Mouse (Mus musculus) MEL (cell line): ENCODE measurements around the gene Tlx1.

Source experiments
- CTCF ChIP-seq, 3 experiments: IDR thresholded peaks in 2 of 3; conservative IDR thresholded peaks in 1 of 3; 2 replicates each; pipeline ENCODE4 v1.5.1; 2011 to 2012; ENCODE audit warnings: low read length in 3 of 3, low read depth in 2 of 3, mild to moderate bottlenecking in 2 of 3, improper control_type of control experiment in 1 of 3, inconsistent platforms in 1 of 3, mixed read lengths in 1 of 3, moderate library complexity in 1 of 3; ENCODE audit not compliant: control insufficient read depth in 1 of 3, insufficient read depth in 1 of 3, poor library complexity in 1 of 3, severe bottlenecking in 1 of 3
- E2F4 ChIP-seq: IDR thresholded peaks from 2 replicates; pipeline ENCODE4 v1.6.1; 2011; ENCODE audit warnings: low read depth, low read length, improper control_type of control experiment, borderline replicate concordance
- EP300 ChIP-seq, 2 experiments: IDR thresholded peaks; 2 replicates each; pipeline ENCODE4 v1.6.1; 2011; ENCODE audit warnings: improper control_type of control experiment in 2 of 2, low read length in 2 of 2, low read depth in 1 of 2, mild to moderate bottlenecking in 1 of 2
- JUND ChIP-seq: IDR thresholded peaks from 2 replicates; pipeline ENCODE4 v1.6.1; 2011; ENCODE audit warnings: low read depth, mild to moderate bottlenecking, improper control_type of control experiment, low read length
- KAT2A ChIP-seq: conservative IDR thresholded peaks from 2 replicates; pipeline ENCODE4 v1.6.1; 2012; ENCODE audit warnings: low read depth, low read length, improper control_type of control experiment, inconsistent platforms
- POLR2AphosphoS2 ChIP-seq: IDR thresholded peaks from 2 replicates; pipeline ENCODE4 v1.6.1; 2011; ENCODE audit warnings: low read length, improper control_type of control experiment

- TF ChIP-seq KAT2A (no peak), CTCF (IDR thresholded peaks at IDR 0.05 in 2 of 3, conservative IDR thresholded peaks at IDR 0.05 in 1 of 3; ENCODE audit: control insufficient read depth in 1 of 3, insufficient read depth in 1 of 3, low read depth in 2 of 3, low read length in 3 of 3, poor library complexity in 1 of 3, severe bottlenecking in 1 of 3) (no peak), EP300 (IDR thresholded peaks at IDR 0.05; ENCODE audit: low read depth in 1 of 2, low read length in 2 of 2) (no peak), E2F4 (no peak), POLR2AphosphoS2 (no peak), JUND (no peak)
These were observed 3.4 kb upstream of the Tlx1 start for GRCm38 (mm10) chr19:45147071-45147470.
